Mouse (Mus musculus) activated CD4-positive, CD25-positive, alpha-beta regulatory T cell, adult 4 months (primary cell): ENCODE data around the gene Sltm. TPM values are rescaled to one million over a fixed set of nuclear protein-coding genes. Genes with fewer than 3 reads are reported as not detected.
"Not testable (repeated sequence)": the region's sequence is repeated elsewhere in the genome, so short reads cannot be mapped to it uniquely, and the experiment has no call there.

Experiments used
- ATAC-seq: one replicate; pipeline ENCODE4 v1.8.0; 2017
- polyA plus RNA-seq, 2 experiments: library from polyadenylated mRNA; unstranded; fragments of 100-300 nt; shearing (Covaris generic); gene quantifications; one replicate each; pipeline ENCODE4 v1.2.1; 2017

Gene Sltm
- polyA plus RNA-seq, result 10 to 100 TPM; 57.6 to 83.6 TPM

- ATAC-seq, result peak; percentile 92
Measured at GRCm38 (mm10) chr9:70542305-70543041, at the start of gene Sltm. TSS of gene Sltm (plus strand) at chr9:70542754.

DNA sequence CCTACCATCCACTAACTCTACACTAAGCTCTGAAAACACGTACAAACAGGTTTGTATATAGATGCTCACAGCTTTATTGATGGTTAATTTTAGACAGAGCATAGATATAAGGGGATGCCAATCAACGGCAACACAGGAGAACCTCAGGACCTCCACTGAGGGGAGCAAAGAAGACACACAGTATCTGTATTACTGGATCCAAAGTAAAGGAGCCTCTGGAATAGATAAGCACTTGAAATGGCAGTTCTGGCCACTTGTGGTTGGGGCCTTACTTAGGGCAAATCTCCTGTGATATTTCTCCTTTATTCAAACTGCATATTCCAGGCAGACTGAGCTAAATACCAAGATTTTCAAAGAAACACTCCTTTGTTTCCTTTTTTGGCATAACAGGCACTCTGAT, 49.5 kb upstream of the Sltm start:
- no peak for ATAC-seq

DNA sequence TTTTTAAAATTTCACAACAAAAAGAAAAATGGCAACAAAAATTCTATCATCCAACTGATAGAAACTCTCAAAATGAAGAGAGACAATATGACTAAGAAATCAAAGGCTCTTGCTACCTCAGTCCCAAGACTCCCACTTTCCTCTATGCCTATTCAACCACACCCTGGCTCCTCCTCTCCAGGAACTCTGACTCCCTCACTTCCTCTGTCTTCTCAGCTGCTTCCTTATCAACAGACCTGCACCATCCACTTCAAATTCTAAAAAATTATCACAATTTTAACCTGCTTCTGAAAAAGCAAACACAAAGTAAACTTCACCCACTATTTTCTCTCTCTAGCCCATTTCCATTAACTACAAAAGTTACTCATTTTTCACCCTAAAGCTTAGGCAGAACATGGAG, 45.6 kb upstream of the Sltm start:
- ATAC-seq, result no peak

DNA sequence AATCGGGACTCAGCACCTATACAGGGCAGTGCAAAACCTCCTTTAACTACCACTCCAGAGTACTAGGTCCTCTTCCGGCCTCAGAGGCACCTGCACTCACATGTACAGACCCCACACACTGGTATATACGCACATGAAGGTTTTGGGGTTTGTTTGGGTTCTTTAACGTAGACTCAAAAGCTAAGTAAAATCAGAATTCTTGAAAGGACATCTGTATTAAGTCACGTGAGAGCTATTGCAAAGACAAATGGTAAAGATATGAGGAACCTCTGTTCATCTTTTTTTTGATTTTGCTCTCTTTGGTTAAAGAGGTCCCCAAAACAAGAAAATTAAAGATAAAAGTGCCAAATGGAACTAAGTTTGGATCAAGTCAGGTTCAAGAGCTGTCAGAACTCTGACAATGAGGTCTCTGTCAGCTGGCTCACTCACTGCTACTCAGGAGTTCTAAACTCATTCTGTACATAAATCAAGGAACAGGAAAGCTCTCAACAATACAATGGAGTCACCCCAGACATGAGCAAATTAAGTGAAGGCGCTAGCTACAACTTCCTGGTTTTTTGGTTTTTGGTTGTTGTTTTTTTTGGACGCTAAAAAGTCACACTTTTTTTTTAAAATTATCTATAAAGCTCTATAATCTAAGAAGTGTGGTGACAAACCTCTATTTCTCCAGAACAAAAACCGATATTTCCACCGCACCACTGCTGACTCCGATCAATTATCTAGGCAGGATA, 40.1 kb upstream of the Sltm start:
- ATAC-seq, result no peak

DNA sequence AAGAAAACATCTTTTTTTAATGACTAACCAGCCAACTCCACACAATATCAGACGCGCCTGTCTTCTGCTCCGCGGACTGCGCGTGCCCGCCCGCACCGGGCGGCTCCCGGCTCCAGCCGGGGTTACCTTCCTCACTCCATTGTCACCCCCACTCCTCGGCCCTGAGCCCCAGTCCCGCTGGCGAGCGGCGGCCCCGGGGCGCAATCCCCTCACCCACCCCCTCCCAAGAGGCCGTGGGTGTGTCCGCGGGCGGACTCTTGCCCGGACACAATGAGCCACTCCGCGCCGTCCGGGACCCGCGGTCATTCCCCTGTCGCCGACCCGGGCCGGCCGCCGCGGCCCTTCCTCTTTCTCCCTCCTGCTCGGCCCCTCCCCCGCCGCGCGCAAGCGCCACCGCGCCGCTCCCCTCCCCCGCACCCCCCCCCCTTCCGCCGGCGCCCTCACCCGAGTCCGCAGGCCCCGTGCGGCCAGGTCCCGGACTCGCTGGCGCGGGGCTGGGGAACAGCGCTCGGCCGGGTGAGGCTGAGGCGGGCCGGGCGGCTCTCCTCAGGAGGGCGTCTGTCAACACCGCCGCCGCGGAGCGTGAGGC, 39.4 kb upstream of the Sltm start:
- ATAC-seq, result peak; percentile 30

DNA sequence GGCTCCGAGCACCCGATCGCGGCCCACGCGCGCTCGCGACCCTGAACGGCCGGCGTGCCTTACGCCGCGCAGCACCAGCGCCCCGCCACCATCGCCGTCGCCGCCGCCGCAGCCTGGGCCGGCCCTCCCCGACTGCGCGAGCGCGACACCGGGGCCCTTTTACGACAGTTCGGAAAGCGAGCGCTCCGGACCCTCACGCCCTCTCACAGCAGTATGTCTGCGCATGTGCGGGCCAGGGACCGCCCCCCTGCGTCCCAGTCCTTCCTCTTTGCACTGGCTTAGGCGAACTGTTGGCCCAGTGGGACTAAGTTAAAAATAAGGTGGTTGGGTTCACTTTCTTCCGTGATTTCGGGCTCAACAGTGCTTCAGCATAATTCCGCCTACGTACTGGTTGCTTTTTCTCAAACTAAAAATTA, 38.9 kb upstream of the Sltm start, which contains the start of gene Rnf111:
TSS of gene Rnf111 (minus strand) at position 100 of the 416 bp plus-strand sequence.
- ATAC-seq, result peak; percentile 84

DNA sequence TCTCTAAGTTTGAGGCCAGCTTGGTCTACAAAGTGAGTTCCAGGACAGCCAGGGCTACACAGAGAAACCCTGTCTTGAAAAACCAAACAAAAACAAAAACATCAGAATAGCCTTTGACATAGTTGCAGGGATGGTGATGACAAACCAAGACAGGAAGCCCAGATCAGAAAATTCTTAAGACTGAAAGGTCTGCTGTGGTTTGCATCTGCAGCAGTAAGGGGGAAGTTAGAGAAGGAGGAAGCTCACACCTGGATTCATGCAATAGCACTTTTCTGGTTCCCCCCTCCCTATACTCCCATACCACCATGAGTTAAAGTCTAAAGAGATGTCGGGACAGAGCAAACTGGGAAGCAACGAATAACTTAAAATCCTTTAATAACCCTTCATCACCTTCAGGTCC, 36.4 kb upstream of the Sltm start:
- ATAC-seq, result no peak

GRCm38 (mm10) chr9:70506787-70507186, 35.8 kb upstream of the Sltm start:
- ATAC-seq, result no peak

- no peak for ATAC-seq
Measured at GRCm38 (mm10) chr9:70509906-70510525, 32.5 kb upstream of the Sltm start.

GRCm38 (mm10) chr9:70510998-70511583, 31.5 kb upstream of the Sltm start:
- no peak for ATAC-seq

- no peak for ATAC-seq
Measured at GRCm38 (mm10) chr9:70511681-70512080, 30.9 kb upstream of the Sltm start.

DNA sequence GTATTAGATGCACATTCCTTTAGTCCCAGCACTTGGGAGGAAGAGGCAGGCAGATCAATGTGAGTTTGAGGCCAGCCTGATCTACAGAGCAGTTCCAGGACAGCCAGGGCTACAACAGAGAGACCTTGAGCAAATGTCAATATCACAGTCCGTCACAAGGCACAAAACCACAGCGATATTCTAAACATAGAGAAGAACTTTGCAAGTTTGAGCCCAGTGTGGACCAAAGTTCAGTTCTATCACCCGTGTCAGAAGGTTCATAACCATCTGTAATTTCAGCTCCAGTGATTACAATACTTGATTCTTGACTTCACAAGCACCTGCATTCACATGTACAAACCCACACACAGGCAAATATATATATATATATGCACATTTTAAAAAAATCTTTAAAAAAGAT, 21.9 kb upstream of the Sltm start:
- no peak for ATAC-seq

- ATAC-seq, result no peak
Measured at GRCm38 (mm10) chr9:70523813-70524212, 18.7 kb upstream of the Sltm start.

- no peak for ATAC-seq
Measured at GRCm38 (mm10) chr9:70524366-70524765, 18.2 kb upstream of the Sltm start.

DNA sequence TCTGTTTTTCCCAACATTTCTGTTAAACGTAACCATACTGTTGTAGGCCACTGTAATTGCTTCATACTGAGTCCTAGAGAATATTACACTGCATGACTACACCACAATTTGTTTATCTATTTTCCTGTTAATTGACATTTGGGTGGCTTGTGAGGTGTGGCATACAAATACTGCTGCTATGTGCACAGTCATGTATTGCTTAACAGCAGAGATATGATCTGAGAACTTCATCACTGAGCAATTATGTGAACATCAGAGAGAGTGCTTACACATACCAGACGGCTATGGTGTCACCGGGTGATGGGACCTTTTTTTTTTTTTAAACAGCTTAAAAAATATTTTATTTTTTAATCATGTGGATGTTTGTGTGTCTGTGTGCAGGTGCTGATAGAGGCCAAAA, 9.2 kb upstream of the Sltm start:
- no peak for ATAC-seq

DNA sequence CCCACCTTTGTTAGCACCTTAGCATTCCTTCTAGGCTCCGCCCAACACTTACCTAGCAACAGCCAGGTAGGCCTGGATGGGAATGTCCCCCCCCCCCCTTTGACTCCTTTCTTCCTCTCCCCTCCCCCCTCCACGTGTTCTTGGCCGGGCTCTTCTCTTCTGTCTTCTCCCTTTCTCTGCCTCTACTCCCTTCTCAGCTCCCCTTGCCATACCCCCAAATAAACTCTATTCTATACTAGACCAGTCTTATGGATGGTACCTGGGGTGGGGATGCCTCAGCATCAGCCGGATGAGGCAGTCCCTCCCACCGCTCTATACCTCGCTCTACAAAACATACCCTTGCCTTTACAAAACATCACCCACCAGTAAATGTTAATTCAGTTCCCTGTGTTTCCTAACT, 970 bp upstream of the Sltm start:
- no peak for ATAC-seq

DNA sequence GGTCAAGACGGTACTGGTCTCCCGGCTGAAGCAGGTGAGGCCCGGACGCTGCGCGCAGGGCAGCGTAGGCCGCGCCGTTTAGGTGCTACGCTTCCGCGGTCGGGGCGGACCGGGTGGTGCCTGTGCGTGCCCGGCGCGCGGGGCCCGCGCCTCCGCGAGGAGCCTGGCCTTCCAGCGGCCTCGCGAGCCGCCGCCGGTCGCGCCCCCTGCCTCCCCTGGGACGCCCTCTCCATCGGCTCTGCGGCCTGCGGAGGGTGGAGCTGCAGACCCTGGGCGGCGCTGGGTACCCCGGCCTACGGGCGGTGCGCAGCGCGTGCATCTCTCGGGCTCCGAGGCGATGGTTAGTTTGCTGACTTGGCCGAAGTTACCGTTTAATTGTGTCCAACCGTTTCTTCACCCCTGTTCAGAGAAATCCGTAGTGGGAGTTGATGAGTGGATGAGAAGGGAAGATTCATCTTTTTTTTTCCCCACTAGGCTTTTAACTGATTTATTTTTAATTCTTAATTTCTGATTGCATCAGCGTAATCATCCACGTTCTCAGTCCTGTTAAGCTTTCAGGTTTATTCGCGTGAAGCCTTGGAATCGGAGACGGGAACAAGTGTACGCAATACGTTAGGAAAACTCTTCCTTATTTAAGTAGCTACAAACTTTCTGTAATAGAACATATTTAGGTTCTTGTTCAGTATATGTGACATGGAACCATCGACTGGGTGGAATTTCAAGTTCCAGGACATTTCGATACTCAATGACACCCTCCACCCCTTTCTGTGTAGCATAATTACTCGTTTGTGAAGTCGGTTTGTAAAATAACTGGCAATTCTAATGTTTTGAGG, 710 bp downstream of the Sltm start:
- ATAC-seq, result peak; percentile 53

DNA sequence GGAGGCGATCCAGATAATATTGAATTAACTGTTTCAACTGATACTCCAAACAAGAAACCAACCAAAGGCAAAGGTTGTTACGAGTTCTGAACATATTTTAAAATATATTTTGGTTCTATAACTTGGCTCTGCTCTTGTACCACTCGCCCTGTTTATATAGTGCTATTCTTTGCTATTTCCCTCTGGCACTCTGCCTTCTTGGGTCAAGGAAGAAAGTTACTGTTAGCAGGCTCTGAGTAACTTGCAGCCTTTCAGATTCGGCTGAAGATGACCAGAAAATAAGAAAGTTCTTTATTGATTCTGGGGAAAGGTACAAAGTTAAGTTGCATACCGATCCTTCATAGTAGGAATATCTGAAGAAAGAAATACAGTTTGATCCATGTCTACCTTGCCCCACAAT, 1.4 kb downstream of the Sltm start:
- no peak for ATAC-seq

DNA sequence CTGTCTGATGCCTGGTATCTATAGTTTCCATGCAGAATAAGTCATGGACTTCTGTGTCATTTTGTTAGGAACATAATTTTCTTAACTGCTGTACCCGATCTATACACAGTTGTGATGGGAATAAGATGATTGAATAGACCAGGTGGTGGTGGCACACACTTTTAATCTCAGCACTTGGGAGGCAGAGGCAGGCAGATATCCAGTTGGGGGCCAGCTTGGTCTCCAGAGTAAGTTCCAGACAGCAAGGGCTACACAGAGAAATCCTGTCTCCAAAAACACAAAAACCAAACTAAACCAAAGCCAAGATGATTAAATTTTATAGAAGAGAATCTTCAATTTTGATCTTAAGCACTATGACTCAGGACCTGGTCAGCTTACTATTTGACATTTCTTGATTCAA, 2.3 kb downstream of the Sltm start:
- no peak for ATAC-seq

DNA sequence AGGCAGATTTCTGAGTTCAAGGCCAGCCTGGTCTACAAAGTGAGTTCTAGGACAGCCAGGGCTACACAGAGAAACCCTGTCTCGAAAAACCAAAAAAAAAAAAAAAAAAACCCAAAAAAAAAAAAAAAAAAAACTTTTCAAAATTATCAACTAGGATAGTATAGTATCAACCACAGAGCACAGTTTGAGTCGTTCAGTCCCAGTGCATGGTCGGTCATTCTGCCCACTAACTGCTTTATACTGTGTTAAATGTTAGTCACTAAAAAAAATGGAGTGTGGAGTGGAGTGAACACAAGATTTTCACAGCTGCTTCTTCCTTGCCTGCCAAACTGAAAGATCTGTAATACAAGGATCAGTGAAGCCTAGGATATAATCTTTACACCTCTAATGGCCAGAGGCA, 4.0 kb downstream of the Sltm start:
- not testable (repeated sequence) for ATAC-seq

DNA sequence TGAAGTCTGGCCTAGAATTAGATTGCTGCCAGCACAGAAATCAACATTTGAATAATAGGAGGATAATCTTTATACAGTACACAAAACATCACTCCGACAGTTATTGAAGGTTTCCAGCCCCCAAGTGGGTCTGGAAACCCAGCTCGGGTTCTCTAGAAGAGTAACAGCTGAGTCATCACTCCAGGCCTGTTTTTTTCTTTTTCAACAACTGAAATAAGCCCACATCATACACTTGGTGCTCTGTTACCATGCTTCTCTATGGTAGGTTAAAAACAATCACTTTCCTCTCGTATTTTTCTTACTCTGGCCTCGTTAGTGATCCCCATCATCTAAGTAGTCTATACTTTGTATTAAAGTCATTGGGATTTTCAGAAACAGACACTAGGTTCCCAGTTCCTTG, 5.8 kb downstream of the Sltm start:
- ATAC-seq, result no peak

DNA sequence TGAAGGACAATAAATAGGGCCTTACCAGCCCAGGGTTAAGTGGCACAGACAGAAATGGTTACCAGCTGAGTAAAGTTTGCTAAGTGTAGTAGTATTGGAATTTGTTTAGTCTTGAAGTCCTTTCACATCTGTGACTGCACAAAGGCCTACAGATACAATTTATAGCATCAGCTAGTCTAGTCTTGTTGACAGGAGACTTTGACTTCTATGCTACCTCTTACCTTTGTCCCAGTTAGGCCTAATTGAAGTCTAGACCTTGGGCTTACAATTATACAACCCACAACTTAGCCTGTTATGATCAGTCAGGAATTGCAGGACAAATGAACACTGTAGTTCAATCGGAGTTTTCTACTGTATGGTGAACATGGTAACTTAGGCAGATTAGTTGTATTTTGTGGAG, 9.0 kb downstream of the Sltm start:
- ATAC-seq, result no peak
